14 mouse cellular contexts compared by ENCODE assay signal in genomic region chr7:44683656-44684055, GRCm38 (mm10). TPM values are rescaled to one million over a fixed set of nuclear protein-coding genes. Genes with fewer than 3 reads are reported as not detected.
DNase-seq lines count a peak whose midpoint lies in the region; ATAC-seq and TF ChIP-seq lines count a peak whose summit lies in the region.
"Had no signal": no experiment of that assay in that cellular context is flagged by ENCODE, and none has a peak within 500 bp of the region (broad histone marks: within the 10 kb centered on the region; RNA-seq: fewer than 3 reads in every experiment).

No protein-coding gene starts in this region.

- H3K27me3 ChIP-seq in heart, embryonic 12.5 days (replicated peaks) = no peaks in the 10 kb centered on the region; the same call in 1 of the 2 replicates
- H3K27me3 ChIP-seq in small intestine, adult 2 months (ENCODE audit: control insufficient read depth, insufficient read depth, low read length) = no peaks in the 10 kb centered on the region
- H3K27me3 ChIP-seq in midbrain, embryonic 16.5 days (ENCODE audit: control insufficient read depth, insufficient read depth, low read depth, low read length) = no peaks in the 10 kb centered on the region

- H3K4me1 ChIP-seq in heart, embryonic 12.5 days (replicated peaks) = no peaks in the 10 kb centered on the region
- H3K4me1 ChIP-seq in small intestine, adult 2 months (ENCODE audit: control insufficient read depth, insufficient read depth, insufficient read length, low read length) = peaks cover 35% of the 10 kb centered on the region
- H3K4me1 ChIP-seq in midbrain, embryonic 16.5 days (ENCODE audit: control insufficient read depth, insufficient read depth, low read length) = peaks cover 2% of the 10 kb centered on the region; the same call in 1 of the 2 replicates

- H3K9me3 ChIP-seq in heart, embryonic 12.5 days (replicated peaks) = peaks cover 10% of the 10 kb centered on the region; the same call in 1 of the 2 replicates
- no peaks in the 10 kb centered on the region for H3K9me3 ChIP-seq in midbrain, embryonic 16.5 days (replicated peaks; ENCODE audit: control insufficient read depth, low read length, poor library complexity, severe bottlenecking)
- H3K9me3 ChIP-seq: G1E had no signal

- TF ChIP-seq CTCF in small intestine, adult 2 months (IDR thresholded peaks at IDR 0.05; ENCODE audit: extremely low read depth, insufficient read length, insufficient replicate concordance, low read depth, low read length) = no peak

- intact Hi-C loops in heart, postnatal 36 days (cut with DNase I) = no loop called here

- peak; percentile 22; the same call in 1 of the 2 replicates for TF ChIP-seq POLR2A in small intestine, adult 2 months (IDR thresholded peaks at IDR 0.05; ENCODE audit: low read depth, low read length)

- H3K9ac ChIP-seq in heart, embryonic 12.5 days = no peak overlapping the region
- no peak overlapping the region for H3K9ac ChIP-seq in midbrain, embryonic 16.5 days (ENCODE audit: low read depth, low read length)

- no peak overlapping the region for H3K27ac ChIP-seq in heart, embryonic 12.5 days (ENCODE audit: poor library complexity, severe bottlenecking)
- peak overlapping the region; percentile 97 for H3K27ac ChIP-seq in small intestine, adult 2 months (ENCODE audit: insufficient read depth, low read depth, low read length)
- H3K27ac ChIP-seq in midbrain, embryonic 16.5 days (ENCODE audit: low read length) = no peak overlapping the region

- H3K4me3 ChIP-seq in heart, embryonic 12.5 days = no peak overlapping the region
- H3K4me3 ChIP-seq in small intestine, adult 2 months (ENCODE audit: low read depth, low read length) = no peak overlapping the region
- no peak overlapping the region for H3K4me3 ChIP-seq in midbrain, embryonic 16.5 days (ENCODE audit: low read depth, low read length)

- 72% methylated on average over 8 of the region's 8 CpGs for WGBS in heart, embryonic 12.5 days
- 21% methylated on average over 8 of the region's 8 CpGs for WGBS in large intestine, adult 2 months
- WGBS in small intestine, adult 2 months = 21% methylated on average over 8 of the region's 8 CpGs
- WGBS in midbrain, embryonic 16.5 days = 84% methylated on average over 8 of the region's 8 CpGs

- H3K36me3 ChIP-seq in heart, embryonic 12.5 days = no peaks in the 10 kb centered on the region
- H3K36me3 ChIP-seq in small intestine, adult 2 months (ENCODE audit: control insufficient read depth, insufficient read depth, low read length) = no peaks in the 10 kb centered on the region
- H3K36me3 ChIP-seq in midbrain, embryonic 16.5 days (ENCODE audit: control insufficient read depth, insufficient read depth, low read length) = no peaks in the 10 kb centered on the region
- H3K36me3 ChIP-seq: G1E had no signal

- DNase-seq in heart, adult 18-20 months = peak; percentile 60 to 64
- peak; percentile 23 to 54 for DNase-seq in heart, postnatal 36 days
- DNase-seq in large intestine, adult 2 months (ENCODE audit: low read depth, low spot score) = peak; percentile 94
- DNase-seq in layer of hippocampus, postnatal 14 days (ENCODE audit: low spot score in 2 of 2) = no peak
- no peak for DNase-seq in thymus, postnatal 25 days

- H3K4me2 ChIP-seq in heart, embryonic 12.5 days = no peak overlapping the region
- H3K4me2 ChIP-seq in midbrain, embryonic 16.5 days (ENCODE audit: low read length) = no peak overlapping the region

- ATAC-seq in heart, embryonic 12.5 days (ENCODE audit: insufficient number of reproducible peaks, low FRiP score) = no peak
- ATAC-seq in midbrain, embryonic 16.5 days = no peak

RNA-seq across cellular contexts. Expression of gene Myh14, which starts 13.0 kb away (rescaled TPM):
- total RNA-seq in heart, adult 18-20 months (2021) = 10 to 100 TPM; 86.9 to 95.7 TPM
- polyA plus RNA-seq in heart, embryonic 12.5 days (2016; fragmentation: Nextera tagmentation; extraction: Ambion mirVana) = 0.59 and 1.0 TPM in 2 replicates
- total RNA-seq in heart, postnatal 36 days (2021) = 100 to 1,000 TPM in 1 of 2 experiments, 10 to 100 TPM in 1; 81.8 to 110 TPM
- polyA plus RNA-seq in large intestine, adult 2 months (2012; rRNA removed) = 163 and 237 TPM in 2 replicates
- polyA plus RNA-seq in small intestine, adult 2 months (2012; rRNA removed) = 196 and 563 TPM in 2 replicates
- total RNA-seq in layer of hippocampus, postnatal 14 days (2021) = 10 to 100 TPM; 20.9 to 24.6 TPM
- polyA plus RNA-seq in midbrain, embryonic 16.5 days (2015; fragmentation: Nextera tagmentation; extraction: Ambion mirVana) = 2.9 and 3.3 TPM in 2 replicates
- total RNA-seq: common myeloid progenitor, adult 5-6 weeks; G1E had no signal
- polyA plus RNA-seq: G1E had no signal

RNA-seq across cellular contexts. Expression of gene Izumo2, which starts 24.9 kb away (rescaled TPM):
- total RNA-seq in heart, adult 18-20 months (2021) = not detected
- not detected in 2 replicates for polyA plus RNA-seq in heart, embryonic 12.5 days (2016; fragmentation: Nextera tagmentation; extraction: Ambion mirVana)
- not detected for total RNA-seq in heart, postnatal 36 days (2021)
- not detected in 2 replicates for polyA plus RNA-seq in large intestine, adult 2 months (2012; rRNA removed)
- not detected in 2 replicates for polyA plus RNA-seq in small intestine, adult 2 months (2012; rRNA removed)
- not detected for total RNA-seq in layer of hippocampus, postnatal 14 days (2021)
- polyA plus RNA-seq in midbrain, embryonic 16.5 days (2015; fragmentation: Nextera tagmentation; extraction: Ambion mirVana) = not detected in 2 replicates
- total RNA-seq: adrenal gland, adult 18-20 months; common myeloid progenitor, adult 5-6 weeks; G1E had no signal
- polyA plus RNA-seq: G1E; hindbrain, embryonic 11.5 days; limb, embryonic 11.5 days; neural tube, embryonic 11.5 days had no signal

Comparison
In these comparisons a context has a peak if more than half of its experiments do, and no peak if none do; other contexts are left out.
1. DNase-seq: peak in heart, adult 18-20 months (2 of 2), heart, postnatal 36 days (2 of 2) and large intestine, adult 2 months (single experiment); none in layer of hippocampus, postnatal 14 days (0 of 2) and thymus, postnatal 25 days (single experiment).
2. RNA of gene Myh14, which starts 13.0 kb away (polyA plus RNA-seq): 196 to 563 TPM in small intestine, adult 2 months and 163 to 237 TPM in large intestine, adult 2 months; 2.9 to 3.3 TPM in midbrain, embryonic 16.5 days and 0.59 to 1.0 TPM in heart, embryonic 12.5 days; every median in the first group is over 10 times any median in the second.